Mouse (Mus musculus): ENCODE data around the gene Ostf1. TPM values are rescaled to one million over a fixed set of nuclear protein-coding genes. Genes with fewer than 3 reads are reported as not detected.
A peak's percentile ranks its signal among the peaks of the same experiment; 100 is the strongest.

The Ostf1 gene
- polyA plus RNA-seq (2015; fragmentation: Nextera tagmentation; extraction: Ambion mirVana), result 124 and 125 TPM in 2 replicates

- WGBS, result under 1% methylated on average over 51 of the region's 51 CpGs
- H3K9ac ChIP-seq, result peak within 1 kb of the TSS; percentile 56
- peak; percentile 97 for ATAC-seq (ENCODE audit: insufficient number of reproducible peaks, low FRiP score, low TSS enrichment, low read depth)
Observed at GRCm38 (mm10) chr19:18631644-18632219, at the start of gene Ostf1, which contains the start of gene Nmrk1. Ostf1 (minus strand) TSS chr19:18631823. Nmrk1 (plus strand) TSS chr19:18631950.

DNA sequence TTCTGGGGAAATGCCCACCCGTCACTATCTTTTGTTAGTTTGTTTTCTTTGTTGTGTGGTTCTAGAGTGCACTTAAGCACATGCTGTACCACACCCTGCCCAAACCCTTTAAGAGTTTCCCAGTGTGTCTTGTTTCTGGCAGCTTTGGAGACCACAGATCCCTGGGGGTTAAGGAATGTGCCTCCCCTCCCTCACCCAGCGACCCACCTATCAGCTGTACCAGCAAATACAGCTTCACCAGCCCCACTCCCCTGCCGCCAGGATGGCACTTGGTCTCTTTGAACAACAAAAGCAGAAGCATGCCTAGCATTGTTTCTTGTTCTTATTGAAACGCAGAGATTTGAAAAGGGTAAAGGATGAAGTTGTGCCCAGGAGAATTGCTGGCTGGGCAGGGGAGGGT, 41.5 kb upstream of the Ostf1 start:
- no peaks in the 10 kb centered on the region for H3K9me3 ChIP-seq (replicated peaks)
- peak overlapping the region; percentile 63; the same call in 1 of the 2 replicates for H3K4me3 ChIP-seq (replicated peaks)
- peak overlapping the region; percentile 66; the same call in 1 of the 2 replicates for H3K4me2 ChIP-seq (replicated peaks)
- H3K27ac ChIP-seq (replicated peaks), result no peak overlapping the region
- ATAC-seq (ENCODE audit: insufficient number of reproducible peaks, low FRiP score, low TSS enrichment, low read depth), result no peak
- peaks cover 29% of the 10 kb centered on the region for H3K4me1 ChIP-seq
- H3K27me3 ChIP-seq, result no peaks in the 10 kb centered on the region
- H3K9ac ChIP-seq, result no peak overlapping the region
- no peaks in the 10 kb centered on the region for H3K36me3 ChIP-seq
- 22% methylated on average over 4 of the region's 4 CpGs for WGBS

More at GRCm38 (mm10) chr19:18631644-18632219, at the start of gene Ostf1, which contains the start of gene Nmrk1:
- Histone ChIP-seq H3K27ac (replicated peaks) (peak within 1 kb of the TSS; percentile 90), H3K9me3 (replicated peaks) (no peaks in the 10 kb centered on the region), H3K36me3 (no peaks in the 10 kb centered on the region), H3K4me1 (peaks cover 17% of the 10 kb centered on the region), H3K27me3 (no peaks in the 10 kb centered on the region), H3K4me3 (replicated peaks) (peak within 1 kb of the TSS; percentile 84), H3K4me2 (replicated peaks) (peak within 1 kb of the TSS; percentile 81)

DNA sequence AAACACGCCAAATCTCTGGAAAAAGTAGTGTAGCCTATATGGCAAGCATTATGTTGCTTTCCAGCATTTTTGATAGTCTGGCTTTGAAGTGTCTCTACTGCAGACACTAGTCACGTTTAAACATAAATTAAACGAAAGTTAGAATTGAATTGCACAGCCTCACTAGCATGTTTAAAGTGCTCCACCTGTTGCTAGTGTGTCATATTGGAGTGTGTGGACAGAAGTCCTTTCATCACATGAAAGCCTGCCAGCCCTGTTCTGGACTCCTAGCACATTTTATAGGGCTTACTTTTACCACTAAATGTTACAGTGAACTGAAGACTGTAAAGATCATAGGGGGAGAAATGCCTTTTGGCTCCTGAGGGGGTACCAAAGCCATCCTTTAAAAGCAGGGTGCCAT, 40.9 kb upstream of the Ostf1 start:
- H3K27ac ChIP-seq (replicated peaks), result no peak overlapping the region
- no peaks in the 10 kb centered on the region for H3K27me3 ChIP-seq
- H3K4me3 ChIP-seq (replicated peaks), result peak overlapping the region; percentile 63; the same call in 1 of the 2 replicates
- H3K36me3 ChIP-seq, result no peaks in the 10 kb centered on the region
- H3K4me1 ChIP-seq, result peaks cover 29% of the 10 kb centered on the region
- no peaks in the 10 kb centered on the region for H3K9me3 ChIP-seq (replicated peaks)
- H3K9ac ChIP-seq, result no peak overlapping the region
- WGBS, result 44% methylated on average over 3 of the region's 3 CpGs
- no peak for ATAC-seq (ENCODE audit: insufficient number of reproducible peaks, low FRiP score, low TSS enrichment, low read depth)
- peak overlapping the region; percentile 66 for H3K4me2 ChIP-seq (replicated peaks)

GRCm38 (mm10) chr19:18671056-18671741, 39.6 kb upstream of the Ostf1 start:
- no peaks in the 10 kb centered on the region for H3K36me3 ChIP-seq
- H3K9me3 ChIP-seq (replicated peaks), result no peaks in the 10 kb centered on the region
- peak overlapping the region; percentile 63 for H3K4me3 ChIP-seq (replicated peaks)
- peaks cover 29% of the 10 kb centered on the region for H3K4me1 ChIP-seq
- peak overlapping the region; percentile 47 for H3K9ac ChIP-seq
- peak; percentile 59 for ATAC-seq (ENCODE audit: insufficient number of reproducible peaks, low FRiP score, low TSS enrichment, low read depth)
- H3K4me2 ChIP-seq (replicated peaks), result peak overlapping the region; percentile 66
- peak overlapping the region; percentile 91 for H3K27ac ChIP-seq (replicated peaks)
- no peaks in the 10 kb centered on the region for H3K27me3 ChIP-seq
- under 1% methylated on average over 64 of the region's 64 CpGs for WGBS

DNA sequence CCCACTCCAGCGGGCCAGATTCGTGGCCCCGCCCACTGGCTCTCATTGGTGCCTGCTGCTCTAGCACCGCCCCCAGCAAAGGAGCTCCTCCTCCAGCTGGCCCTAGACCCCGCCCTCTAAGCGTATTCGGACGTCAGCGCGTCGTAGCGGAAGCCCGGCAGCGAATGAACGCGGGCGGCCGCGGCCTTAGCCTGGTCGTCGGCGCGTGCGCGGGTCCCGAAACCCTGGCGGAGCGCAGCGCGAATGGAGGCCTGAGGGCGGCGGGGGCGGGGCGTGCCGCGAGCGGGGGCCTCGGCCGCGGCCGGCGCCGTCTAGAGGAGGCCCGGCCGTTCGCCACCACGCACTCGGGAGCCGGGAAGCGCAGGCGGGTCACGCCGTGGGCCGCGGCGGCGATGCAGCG, 39.0 kb upstream of the Ostf1 start, which contains the start of gene Carnmt1:
TSS of gene Carnmt1 (plus strand) at position 157 of the 400 bp plus-strand sequence.
- peak within 1 kb of the TSS; percentile 63 for H3K4me3 ChIP-seq (replicated peaks)
- peak; percentile 97 for ATAC-seq (ENCODE audit: insufficient number of reproducible peaks, low FRiP score, low TSS enrichment, low read depth)
- under 1% methylated on average over 53 of the region's 58 CpGs for WGBS
- no peaks in the 10 kb centered on the region for H3K27me3 ChIP-seq
- peak within 1 kb of the TSS; percentile 91 for H3K27ac ChIP-seq (replicated peaks)
- no peaks in the 10 kb centered on the region for H3K36me3 ChIP-seq
- H3K9ac ChIP-seq, result peak within 1 kb of the TSS; percentile 47
- H3K4me1 ChIP-seq, result peaks cover 27% of the 10 kb centered on the region
- peak within 1 kb of the TSS; percentile 66 for H3K4me2 ChIP-seq (replicated peaks)
- H3K9me3 ChIP-seq (replicated peaks), result no peaks in the 10 kb centered on the region

GRCm38 (mm10) chr19:18669551-18669950, 37.9 kb upstream of the Ostf1 start:
- H3K9ac ChIP-seq, result no peak overlapping the region
- ATAC-seq (ENCODE audit: insufficient number of reproducible peaks, low FRiP score, low TSS enrichment, low read depth), result no peak
- no peak overlapping the region for H3K4me2 ChIP-seq (replicated peaks)
- no peaks in the 10 kb centered on the region for H3K36me3 ChIP-seq
- H3K4me3 ChIP-seq (replicated peaks), result no peak overlapping the region
- no peaks in the 10 kb centered on the region for H3K27me3 ChIP-seq
- H3K9me3 ChIP-seq (replicated peaks), result no peaks in the 10 kb centered on the region
- peaks cover 27% of the 10 kb centered on the region for H3K4me1 ChIP-seq
- H3K27ac ChIP-seq (replicated peaks), result peak overlapping the region; percentile 82; the same call in 1 of the 2 replicates
- WGBS, result 91% methylated on average over 7 of the region's 7 CpGs

GRCm38 (mm10) chr19:18666966-18667365, 35.3 kb upstream of the Ostf1 start:
- ATAC-seq (ENCODE audit: insufficient number of reproducible peaks, low FRiP score, low TSS enrichment, low read depth), result no peak
- H3K4me1 ChIP-seq, result peaks cover 12% of the 10 kb centered on the region
- no peaks in the 10 kb centered on the region for H3K36me3 ChIP-seq
- 46% methylated on average over 7 of the region's 7 CpGs for WGBS
- H3K27me3 ChIP-seq, result no peaks in the 10 kb centered on the region
- no peak overlapping the region for H3K27ac ChIP-seq (replicated peaks)
- no peak overlapping the region for H3K9ac ChIP-seq
- H3K4me3 ChIP-seq (replicated peaks), result no peak overlapping the region
- no peak overlapping the region for H3K4me2 ChIP-seq (replicated peaks)
- H3K9me3 ChIP-seq (replicated peaks), result no peaks in the 10 kb centered on the region

DNA sequence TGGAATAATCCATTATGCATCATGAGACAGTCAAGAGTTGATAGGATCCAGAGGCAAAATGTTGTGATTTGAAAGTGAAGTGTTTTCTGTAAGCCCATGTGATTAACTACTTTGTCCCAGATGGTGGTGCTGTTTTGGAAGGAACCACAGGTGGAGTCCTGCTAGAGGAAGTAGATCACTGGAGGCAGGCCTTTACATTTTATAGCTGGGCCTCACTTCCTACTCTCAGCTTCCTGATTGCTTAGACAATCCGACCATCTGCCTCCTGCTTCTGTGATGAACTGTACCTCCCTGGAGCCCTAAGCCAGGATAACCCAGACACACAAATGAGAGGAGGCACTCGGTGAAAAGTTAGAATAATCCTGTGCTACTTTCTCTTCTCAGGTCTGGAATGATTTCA, 32.3 kb upstream of the Ostf1 start:
- H3K27me3 ChIP-seq, result no peaks in the 10 kb centered on the region
- ATAC-seq (ENCODE audit: insufficient number of reproducible peaks, low FRiP score, low TSS enrichment, low read depth), result no peak
- 62% methylated on average over 2 of the region's 2 CpGs for WGBS
- no peak overlapping the region for H3K9ac ChIP-seq
- H3K9me3 ChIP-seq (replicated peaks), result no peaks in the 10 kb centered on the region
- H3K4me2 ChIP-seq (replicated peaks), result no peak overlapping the region
- no peak overlapping the region for H3K27ac ChIP-seq (replicated peaks)
- no peaks in the 10 kb centered on the region for H3K36me3 ChIP-seq
- no peak overlapping the region for H3K4me3 ChIP-seq (replicated peaks)
- no peaks in the 10 kb centered on the region for H3K4me1 ChIP-seq

DNA sequence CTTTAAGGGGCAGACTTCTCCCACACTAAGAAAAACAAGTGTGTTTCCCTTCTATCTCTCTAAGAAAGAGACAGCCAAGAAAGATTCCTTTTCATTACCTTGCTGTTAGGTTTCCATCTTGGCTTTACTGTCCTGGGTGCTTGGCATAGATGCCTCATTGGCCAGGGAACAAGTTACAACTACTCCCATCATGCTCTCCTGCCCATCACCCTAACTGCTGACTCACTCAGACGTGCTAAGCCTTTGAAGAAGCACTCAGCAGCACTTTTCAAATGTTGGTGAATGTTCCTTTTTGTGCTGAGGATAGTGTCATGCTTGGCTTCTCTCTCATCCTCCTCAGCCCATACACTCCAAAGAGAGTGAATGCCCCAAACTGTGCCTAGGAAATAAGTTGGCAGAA, 30.1 kb upstream of the Ostf1 start:
- Histone ChIP-seq H3K9me3 (replicated peaks) (no peaks in the 10 kb centered on the region), H3K27ac (replicated peaks) (no peak overlapping the region), H3K27me3 (no peaks in the 10 kb centered on the region), H3K4me1 (no peaks in the 10 kb centered on the region), H3K4me2 (replicated peaks) (no peak overlapping the region), H3K4me3 (replicated peaks) (no peak overlapping the region), H3K36me3 (no peaks in the 10 kb centered on the region), H3K9ac (no peak overlapping the region)
- WGBS, result 37% methylated on average over 1 of the region's 1 CpGs
- ATAC-seq (ENCODE audit: insufficient number of reproducible peaks, low FRiP score, low TSS enrichment, low read depth), result no peak

DNA sequence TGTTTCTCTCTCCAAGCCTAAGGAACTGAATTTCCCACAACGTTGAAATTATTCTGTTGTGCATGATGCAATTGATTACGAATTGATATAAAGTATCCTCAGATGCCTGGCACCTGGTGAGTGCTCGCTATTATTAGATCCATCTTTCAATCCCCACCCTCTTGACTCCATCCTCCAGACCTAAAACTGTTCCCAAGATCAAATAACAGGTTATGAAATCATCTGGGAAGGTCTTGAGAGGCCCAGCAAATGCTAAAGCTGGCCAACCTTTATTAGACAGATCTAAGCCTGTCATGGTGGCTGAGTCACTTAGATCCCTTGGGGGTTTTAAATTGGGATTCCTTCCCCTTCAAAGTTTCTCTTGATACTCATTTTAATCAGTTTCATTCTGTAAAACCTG, 28.8 kb upstream of the Ostf1 start:
- no peaks in the 10 kb centered on the region for H3K9me3 ChIP-seq (replicated peaks)
- WGBS, result 65% methylated on average over 3 of the region's 3 CpGs
- no peak overlapping the region for H3K4me3 ChIP-seq (replicated peaks)
- peak overlapping the region; percentile 34; the same call in 1 of the 2 replicates for H3K27ac ChIP-seq (replicated peaks)
- H3K4me1 ChIP-seq, result no peaks in the 10 kb centered on the region
- H3K36me3 ChIP-seq, result no peaks in the 10 kb centered on the region
- no peak overlapping the region for H3K9ac ChIP-seq
- H3K4me2 ChIP-seq (replicated peaks), result no peak overlapping the region
- no peak for ATAC-seq (ENCODE audit: insufficient number of reproducible peaks, low FRiP score, low TSS enrichment, low read depth)
- no peaks in the 10 kb centered on the region for H3K27me3 ChIP-seq

DNA sequence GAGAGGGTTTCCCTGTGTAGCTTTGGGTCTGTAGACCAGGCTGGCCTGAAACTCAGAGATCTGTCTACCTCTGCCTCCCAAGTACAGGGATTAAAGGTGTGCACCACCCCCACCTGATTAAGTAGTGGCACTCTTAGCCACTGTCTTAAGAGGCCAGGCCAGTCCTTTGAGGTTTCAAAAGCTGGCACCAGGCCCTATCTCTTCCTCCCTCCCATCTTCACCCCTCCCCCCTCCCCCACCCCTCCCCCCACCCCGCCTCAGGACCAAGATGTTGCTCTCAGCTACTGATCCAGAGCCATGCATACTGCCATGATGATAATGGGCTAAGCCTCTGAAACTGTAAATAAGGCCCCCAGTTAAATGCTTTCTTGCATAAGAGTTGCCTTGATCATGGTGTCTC, 27.7 kb upstream of the Ostf1 start:
- 67% methylated on average over 1 of the region's 1 CpGs for whole genome bisulfite sequencing

More for the DNA sequence above, 27.7 kb upstream of the Ostf1 start:
- no peaks in the 10 kb centered on the region for H3K9me3 ChIP-seq (replicated peaks)
- H3K4me2 ChIP-seq (replicated peaks), result no peak overlapping the region
- no peak overlapping the region for H3K4me3 ChIP-seq (replicated peaks)
- H3K4me1 ChIP-seq, result no peaks in the 10 kb centered on the region
- no peaks in the 10 kb centered on the region for H3K36me3 ChIP-seq
- H3K9ac ChIP-seq, result no peak overlapping the region
- no peak overlapping the region for H3K27ac ChIP-seq (replicated peaks)
- H3K27me3 ChIP-seq, result no peaks in the 10 kb centered on the region
- ATAC-seq (ENCODE audit: insufficient number of reproducible peaks, low FRiP score, low TSS enrichment, low read depth), result no peak

Data from embryonic facial prominence, embryonic 15.5 days (tissue).